Mouse (Mus musculus): ENCODE data around the gene Zc2hc1c. TPM values are rescaled to one million over a fixed set of nuclear protein-coding genes. Genes with fewer than 3 reads are reported as not detected.
A peak's percentile ranks its signal among the peaks of the same experiment; 100 is the strongest.

Zc2hc1c gene
- polyA plus RNA-seq, 1 experiment = 0.53 TPM

DNA sequence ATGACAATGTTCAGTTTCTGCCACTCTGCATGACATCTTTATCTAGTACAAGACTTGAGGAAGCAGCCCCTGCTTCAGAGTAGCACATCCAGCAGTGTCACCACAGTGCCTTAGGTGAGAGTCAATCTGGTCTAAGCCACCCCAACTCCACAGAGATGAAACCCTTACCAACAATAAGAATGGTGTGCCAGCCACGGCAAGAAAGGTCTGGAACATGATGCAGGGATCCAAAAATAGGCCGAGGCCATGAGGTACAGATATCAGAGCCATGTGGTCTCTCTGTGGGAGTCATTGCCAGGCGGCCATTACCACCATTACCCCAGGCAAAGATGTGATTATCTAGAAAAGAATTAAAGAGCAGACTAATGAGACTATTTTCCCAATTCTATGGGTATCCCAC, 20.3 kb downstream of the Zc2hc1c start:
- Histone ChIP-seq H3K4me1 (ENCODE audit: control insufficient read depth, insufficient read depth, low read length) (peaks cover 3% of the 10 kb centered on the region; the same call in 1 of the 2 replicates), H3K27ac (ENCODE audit: insufficient read depth, low read length) (no peak overlapping the region), H3K4me3 (ENCODE audit: insufficient read depth, low read length) (no peak overlapping the region)
- no peak for TF ChIP-seq POLR2A (IDR thresholded peaks at IDR 0.05; ENCODE audit: low read depth, low read length)
- TF ChIP-seq CTCF (IDR thresholded peaks at IDR 0.05; ENCODE audit: borderline replicate concordance, insufficient read depth, low read length) = no peak

DNA sequence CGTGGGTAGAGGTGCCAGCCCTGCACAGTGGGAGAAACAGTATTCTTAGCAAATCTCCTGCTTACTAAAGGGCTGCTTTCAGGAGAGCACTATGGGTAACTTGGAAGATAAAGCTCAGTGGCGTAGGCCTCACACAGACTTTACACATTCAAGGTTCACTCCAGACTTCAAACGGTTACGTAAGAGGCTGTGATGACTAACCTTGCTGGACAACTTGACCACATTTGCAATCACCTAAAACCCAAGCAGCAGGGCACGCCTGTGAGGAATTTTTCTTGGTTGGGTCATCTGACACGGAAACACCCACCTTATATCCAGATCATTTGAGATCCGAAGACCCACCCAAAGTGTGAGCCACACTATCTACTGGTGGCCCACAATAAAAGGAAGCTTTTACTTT, 41.8 kb downstream of the Zc2hc1c start:
- H3K4me1 ChIP-seq (ENCODE audit: control insufficient read depth, insufficient read depth, low read length) = peaks cover 4% of the 10 kb centered on the region
- TF ChIP-seq POLR2A (IDR thresholded peaks at IDR 0.05; ENCODE audit: low read depth, low read length) (no peak), CTCF (IDR thresholded peaks at IDR 0.05; ENCODE audit: borderline replicate concordance, insufficient read depth, low read length) (no peak)
- H3K27ac ChIP-seq (ENCODE audit: insufficient read depth, low read length) = 0 out of 2 replicates have a peak overlapping the region, but pooled peaks have one; percentile 23
- no peak overlapping the region for H3K4me3 ChIP-seq (ENCODE audit: insufficient read depth, low read length)

DNA sequence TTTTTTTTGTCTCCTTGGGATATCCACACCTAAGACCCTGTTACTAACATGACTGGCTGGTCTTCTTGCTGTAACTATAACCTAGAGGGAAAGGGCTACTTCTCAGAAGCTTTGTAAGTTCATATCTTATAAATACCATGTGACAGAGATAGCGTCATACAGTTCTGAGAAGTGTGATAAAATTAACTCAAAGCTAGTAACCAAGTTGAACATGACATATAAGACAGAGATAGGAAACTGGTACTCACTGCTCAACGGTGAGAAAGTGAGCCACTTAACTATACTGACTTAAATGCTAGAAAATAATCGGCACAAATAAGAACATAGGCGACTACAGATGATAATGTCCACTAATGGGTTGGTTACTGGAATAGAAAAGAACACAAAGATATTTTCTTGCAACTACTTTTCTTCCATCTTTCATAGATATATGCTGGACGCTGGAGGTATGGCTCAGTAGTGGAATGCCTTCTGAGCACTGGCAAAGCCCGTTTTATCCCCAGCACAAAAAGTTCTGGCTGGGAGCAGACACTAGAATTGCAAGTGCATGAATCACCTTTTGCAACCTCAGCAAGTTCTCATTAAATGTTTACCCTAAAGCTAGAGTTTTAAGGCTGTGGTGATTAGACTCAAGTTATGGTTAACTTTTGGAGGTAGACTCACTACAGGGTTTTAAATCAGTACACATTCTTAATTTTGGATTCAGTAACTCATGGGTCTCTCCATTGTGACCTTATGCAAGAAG, 49.3 kb downstream of the Zc2hc1c start:
- TF ChIP-seq POLR2A (IDR thresholded peaks at IDR 0.05; ENCODE audit: low read depth, low read length) (0 out of 2 replicates have a peak, but pooled peaks have one; percentile 3), CTCF (IDR thresholded peaks at IDR 0.05; ENCODE audit: borderline replicate concordance, insufficient read depth, low read length) (no peak)
- Histone ChIP-seq H3K4me3 (ENCODE audit: insufficient read depth, low read length) (peak overlapping the region; percentile 75), H3K4me1 (ENCODE audit: control insufficient read depth, insufficient read depth, low read length) (0 out of 2 replicates have a peak, but pooled peaks cover 2% of the 10 kb centered on the region), H3K27ac (ENCODE audit: insufficient read depth, low read length) (peak overlapping the region; percentile 80)

DNA sequence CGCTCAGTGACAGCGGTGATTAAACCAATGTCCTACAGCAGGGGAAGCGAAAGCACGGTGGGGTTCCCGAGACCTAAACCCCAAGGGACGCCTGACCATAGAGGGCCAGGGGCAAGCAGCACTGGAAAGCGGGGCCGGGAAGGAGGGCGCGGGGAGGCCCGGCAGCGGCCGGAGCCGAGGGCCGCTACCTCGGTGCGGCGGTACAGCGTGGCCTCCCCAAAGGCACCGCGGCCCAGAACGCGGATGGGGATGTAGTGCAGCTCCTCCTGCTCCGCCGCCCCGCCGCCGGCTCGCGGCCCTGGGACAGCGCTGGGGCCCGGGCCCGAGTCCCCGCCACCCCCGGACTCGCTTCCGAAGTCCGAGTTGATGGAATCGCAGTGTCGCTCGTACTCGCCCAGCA, 50.4 kb downstream of the Zc2hc1c start:
- no peak for TF ChIP-seq POLR2A (IDR thresholded peaks at IDR 0.05; ENCODE audit: low read depth, low read length)
- no peak for TF ChIP-seq CTCF (IDR thresholded peaks at IDR 0.05; ENCODE audit: borderline replicate concordance, insufficient read depth, low read length)
- Histone ChIP-seq H3K4me3 (ENCODE audit: insufficient read depth, low read length) (peak overlapping the region; percentile 75), H3K27ac (ENCODE audit: insufficient read depth, low read length) (peak overlapping the region; percentile 80), H3K4me1 (ENCODE audit: control insufficient read depth, insufficient read depth, low read length) (0 out of 2 replicates have a peak, but pooled peaks cover 2% of the 10 kb centered on the region)

DNA sequence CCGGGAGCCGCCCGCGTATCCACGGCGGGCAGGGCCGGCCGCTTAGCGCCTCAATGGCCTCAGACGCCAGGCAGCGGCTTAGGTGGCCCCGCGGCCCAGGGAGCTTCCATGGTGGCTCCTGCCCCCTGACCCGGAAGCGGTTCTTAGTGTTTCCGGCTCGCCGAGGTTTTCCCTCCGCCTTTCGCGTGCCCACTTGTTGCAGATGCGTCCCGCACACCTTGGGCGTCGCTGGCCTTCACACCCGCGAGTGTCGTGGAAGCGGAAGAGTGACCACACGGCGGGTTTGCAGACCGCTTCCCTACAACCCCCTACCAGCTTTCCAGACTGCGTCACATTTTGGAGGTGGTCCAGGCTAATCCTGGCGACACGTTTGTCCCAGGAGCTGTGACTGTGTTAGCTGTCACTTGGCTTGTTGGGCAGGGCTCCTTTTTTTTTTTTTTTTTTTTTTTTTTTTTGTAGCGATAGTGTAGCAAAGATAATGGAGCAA, 50.9 kb downstream of the Zc2hc1c start, which contains the start of gene Nek9:
Nek9 (minus strand) TSS at position 120 of the 487 bp plus-strand sequence.
- TF ChIP-seq CTCF (IDR thresholded peaks at IDR 0.05; ENCODE audit: borderline replicate concordance, insufficient read depth, low read length) = no peak
- TF ChIP-seq POLR2A (IDR thresholded peaks at IDR 0.05; ENCODE audit: low read depth, low read length) = peak; percentile 84
- H3K4me3 ChIP-seq (ENCODE audit: insufficient read depth, low read length) = peak within 1 kb of the TSS; percentile 75
- H3K27ac ChIP-seq (ENCODE audit: insufficient read depth, low read length) = peak within 1 kb of the TSS; percentile 80
- 0 out of 2 replicates have a peak, but pooled peaks cover 2% of the 10 kb centered on the region for H3K4me1 ChIP-seq (ENCODE audit: control insufficient read depth, insufficient read depth, low read length)

DNA sequence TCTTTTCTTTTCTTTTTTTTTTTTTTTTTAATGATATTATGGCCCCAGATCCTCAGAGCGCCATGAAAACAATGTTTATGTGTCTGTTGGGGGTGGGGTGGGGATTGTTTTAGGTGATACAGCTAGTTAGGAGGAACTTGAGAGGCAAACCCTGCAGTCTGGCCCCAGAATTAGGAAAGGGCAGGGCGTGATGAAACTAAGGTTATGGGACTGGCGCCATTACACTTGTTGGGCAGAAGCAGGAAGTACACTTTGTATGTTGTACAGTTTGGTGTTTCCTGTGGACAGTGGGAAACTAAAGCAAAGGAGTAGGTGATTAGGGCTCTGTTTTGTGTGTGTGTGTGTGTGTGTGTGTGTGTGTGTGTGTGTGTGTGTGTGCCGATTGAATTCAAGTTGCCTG, 51.6 kb downstream of the Zc2hc1c start:
- Histone ChIP-seq H3K4me1 (ENCODE audit: control insufficient read depth, insufficient read depth, low read length) (peaks cover 6% of the 10 kb centered on the region; the same call in 1 of the 2 replicates), H3K4me3 (ENCODE audit: insufficient read depth, low read length) (no peak overlapping the region), H3K27ac (ENCODE audit: insufficient read depth, low read length) (no peak overlapping the region)
- TF ChIP-seq CTCF (IDR thresholded peaks at IDR 0.05; ENCODE audit: borderline replicate concordance, insufficient read depth, low read length) (no peak), POLR2A (IDR thresholded peaks at IDR 0.05; ENCODE audit: low read depth, low read length) (0 out of 2 replicates have a peak, but pooled peaks have one; percentile 33)

DNA sequence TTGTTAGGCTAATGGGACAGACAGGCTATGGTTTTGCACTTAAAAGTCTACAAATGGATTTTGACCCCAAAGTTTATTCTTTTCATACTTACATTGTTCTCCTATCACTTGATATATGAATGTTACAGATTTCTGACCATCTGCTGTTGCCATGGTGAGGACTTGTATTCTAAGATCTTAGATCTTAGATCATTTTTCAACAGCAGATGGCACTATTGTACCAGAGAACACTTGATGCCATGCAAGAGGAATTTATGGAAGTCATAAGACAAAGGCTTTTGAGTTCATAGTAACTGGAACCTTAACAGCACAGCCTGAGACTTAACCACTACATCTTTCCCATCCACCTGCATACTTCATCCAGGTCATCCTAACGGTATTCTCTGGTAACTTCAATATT, 52.7 kb downstream of the Zc2hc1c start:
- Histone ChIP-seq H3K4me1 (ENCODE audit: control insufficient read depth, insufficient read depth, low read length) (peaks cover 6% of the 10 kb centered on the region; the same call in 1 of the 2 replicates), H3K4me3 (ENCODE audit: insufficient read depth, low read length) (no peak overlapping the region), H3K27ac (ENCODE audit: insufficient read depth, low read length) (no peak overlapping the region)
- TF ChIP-seq CTCF (IDR thresholded peaks at IDR 0.05; ENCODE audit: borderline replicate concordance, insufficient read depth, low read length) (no peak), POLR2A (IDR thresholded peaks at IDR 0.05; ENCODE audit: low read depth, low read length) (no peak)

DNA sequence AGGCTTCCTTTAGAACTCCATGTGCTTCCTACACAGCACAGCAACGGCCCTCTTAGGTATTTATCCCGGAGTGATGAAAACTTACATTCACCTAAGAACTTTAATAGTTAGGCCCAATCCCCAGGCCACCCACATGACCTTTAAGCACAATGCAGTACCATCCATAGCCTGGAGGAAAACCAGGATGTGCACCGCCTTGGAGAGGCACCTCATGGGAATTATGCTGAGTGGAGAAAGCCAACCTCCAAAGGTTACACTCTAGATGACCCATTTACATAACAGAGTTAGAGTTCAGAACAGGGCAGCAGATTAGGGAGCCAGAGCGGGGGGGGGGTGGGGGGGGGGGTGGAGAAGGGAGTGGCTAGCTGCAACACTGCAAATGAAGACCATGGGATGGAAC, 53.9 kb downstream of the Zc2hc1c start:
- no peak overlapping the region for H3K27ac ChIP-seq (ENCODE audit: insufficient read depth, low read length)
- TF ChIP-seq POLR2A (IDR thresholded peaks at IDR 0.05; ENCODE audit: low read depth, low read length) = no peak
- TF ChIP-seq CTCF (IDR thresholded peaks at IDR 0.05; ENCODE audit: borderline replicate concordance, insufficient read depth, low read length) = no peak
- H3K4me3 ChIP-seq (ENCODE audit: insufficient read depth, low read length) = no peak overlapping the region
- H3K4me1 ChIP-seq (ENCODE audit: control insufficient read depth, insufficient read depth, low read length) = peaks cover 4% of the 10 kb centered on the region; the same call in 1 of the 2 replicates

DNA sequence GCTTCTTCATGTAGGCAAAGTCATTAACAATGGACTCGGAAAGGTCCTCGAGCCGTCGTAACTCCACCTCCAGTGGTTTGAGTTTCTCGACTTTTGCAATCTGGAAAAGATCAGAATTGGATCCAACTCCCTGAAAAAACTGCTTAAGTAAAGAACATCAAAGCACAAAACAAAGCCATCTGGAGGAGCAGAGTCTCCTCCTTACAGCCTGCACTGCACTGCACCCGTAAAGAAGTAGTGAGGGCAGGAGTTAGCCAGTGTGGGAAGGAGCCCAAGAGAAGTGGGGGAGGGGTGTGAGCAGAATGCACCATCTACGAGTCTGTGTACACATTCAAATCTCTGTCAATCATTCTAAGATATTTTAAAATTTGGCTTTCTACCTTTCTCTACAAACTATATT, 55.9 kb downstream of the Zc2hc1c start:
- Histone ChIP-seq H3K27ac (ENCODE audit: insufficient read depth, low read length) (no peak overlapping the region), H3K4me3 (ENCODE audit: insufficient read depth, low read length) (no peak overlapping the region), H3K4me1 (ENCODE audit: control insufficient read depth, insufficient read depth, low read length) (peaks cover 10% of the 10 kb centered on the region; the same call in 1 of the 2 replicates)
- TF ChIP-seq CTCF (IDR thresholded peaks at IDR 0.05; ENCODE audit: borderline replicate concordance, insufficient read depth, low read length) (no peak), POLR2A (IDR thresholded peaks at IDR 0.05; ENCODE audit: low read depth, low read length) (no peak)

DNA sequence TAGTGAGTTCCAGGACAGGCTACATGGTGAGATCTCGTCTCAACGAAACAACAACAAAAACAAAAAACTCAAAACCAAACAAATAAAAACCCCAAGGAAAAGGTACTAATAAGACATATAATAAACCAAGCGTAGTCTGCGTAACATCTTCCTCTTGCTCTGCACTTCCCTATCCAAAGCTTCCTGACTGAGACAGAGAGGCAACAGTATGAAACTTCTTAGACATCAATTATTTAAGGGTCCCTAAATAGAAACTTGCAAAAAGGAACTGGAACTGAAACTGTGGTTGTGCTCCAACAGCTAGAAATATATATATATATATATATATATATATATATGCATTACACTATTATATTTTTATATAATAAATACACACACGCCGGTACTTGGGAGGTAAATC, 57.2 kb downstream of the Zc2hc1c start:
- no peak overlapping the region for H3K4me3 ChIP-seq (ENCODE audit: insufficient read depth, low read length)
- no peak overlapping the region for H3K27ac ChIP-seq (ENCODE audit: insufficient read depth, low read length)
- H3K4me1 ChIP-seq (ENCODE audit: control insufficient read depth, insufficient read depth, low read length) = peaks cover 10% of the 10 kb centered on the region; the same call in 1 of the 2 replicates
- TF ChIP-seq CTCF (IDR thresholded peaks at IDR 0.05; ENCODE audit: borderline replicate concordance, insufficient read depth, low read length) (no peak), POLR2A (IDR thresholded peaks at IDR 0.05; ENCODE audit: low read depth, low read length) (no peak)
